Mouse (Mus musculus) kidney, postnatal 4 days (tissue): ENCODE data around the gene Myo1a.
"Not testable (repeated sequence)": the region's sequence is repeated elsewhere in the genome, so short reads cannot be mapped to it uniquely, and the experiment has no call there.

ENCODE experiments used
- DNase-seq, 2 experiments: peaks; one replicate each; pipeline ENCODE4 v3.0.0; 2021; ENCODE audit warnings: mixed read lengths in 2 of 2

The Myo1a gene

DNA sequence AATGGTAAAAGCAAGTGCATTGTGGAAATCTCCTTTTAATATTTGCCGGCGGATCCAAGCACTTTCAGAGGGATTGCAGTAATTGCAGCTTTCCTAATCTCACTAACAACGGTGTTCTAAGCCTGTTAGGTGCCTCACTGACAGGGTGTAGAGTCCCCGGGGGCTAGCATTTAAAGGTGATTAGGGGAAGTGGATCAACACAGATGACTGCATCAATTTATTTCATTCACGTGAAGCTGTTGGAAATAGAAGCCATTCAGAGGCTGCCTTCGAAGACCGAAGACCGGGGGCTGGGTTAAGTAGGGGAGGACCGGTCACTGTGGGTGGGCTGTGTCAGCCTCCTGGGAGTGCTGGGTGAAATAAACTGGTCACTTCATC, 26.0 kb downstream of the Myo1a start:
- no peak for DNase-seq

DNA sequence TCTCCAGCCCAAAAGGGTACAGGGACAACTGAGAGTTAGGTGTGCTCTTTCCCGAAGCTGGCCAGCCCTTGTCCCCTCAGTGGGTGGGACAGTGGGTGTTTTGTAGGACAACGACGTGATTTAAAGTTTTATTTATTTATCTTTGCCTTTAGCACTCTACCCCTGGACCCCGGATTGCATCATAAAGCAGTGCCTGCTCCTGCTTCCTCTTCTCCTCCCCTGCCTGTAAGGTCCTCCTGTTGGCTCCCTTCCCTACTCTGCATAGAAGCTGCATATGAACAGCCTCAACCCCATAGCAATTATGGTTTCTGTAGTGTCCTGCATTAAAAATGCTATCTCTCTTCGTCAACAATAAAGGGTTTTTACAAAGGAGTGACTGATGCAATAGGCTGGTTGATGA, 26.4 kb downstream of the Myo1a start:
- no peak for DNase-seq

DNA sequence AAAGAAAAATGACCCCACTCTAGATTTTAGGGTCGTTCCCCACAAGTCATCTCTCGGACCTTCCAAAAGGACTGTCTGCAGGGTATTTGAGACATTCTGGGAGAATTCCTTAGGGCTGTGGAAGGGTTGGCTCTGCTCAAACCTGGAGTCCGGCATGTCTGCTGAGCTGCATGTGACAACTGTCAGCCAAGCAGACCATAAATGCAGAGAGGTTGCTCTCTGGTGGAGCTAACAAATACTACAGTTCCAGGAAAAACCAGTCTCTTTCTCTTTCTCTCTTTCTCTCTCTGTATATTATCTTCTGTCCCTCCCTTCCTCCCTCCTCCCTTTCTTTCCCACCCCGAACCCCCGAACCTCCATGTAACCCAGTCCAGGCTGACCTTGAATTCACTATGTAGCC, 29.5 kb downstream of the Myo1a start:
- peak in 1 of 2 experiments; percentile 55 for DNase-seq

DNA sequence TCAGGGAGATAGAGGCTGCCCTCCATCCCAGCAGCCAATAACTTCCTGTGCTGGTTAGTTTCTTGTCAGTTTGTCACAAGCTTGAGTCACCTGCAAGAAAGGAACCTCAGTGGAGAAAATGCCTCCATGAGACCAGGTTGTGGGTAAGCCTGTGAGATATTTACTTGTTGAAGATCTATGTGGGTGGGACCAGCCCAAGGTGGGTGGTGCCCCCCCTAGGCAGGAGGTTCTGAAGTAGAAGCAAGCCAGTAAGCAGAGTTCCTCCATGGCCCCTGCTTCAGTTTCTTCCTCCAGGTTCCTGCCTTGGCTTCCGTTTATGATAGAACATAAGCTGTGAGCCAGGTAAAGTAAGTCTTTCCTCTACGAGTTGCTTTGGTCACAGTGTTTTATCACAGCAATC, 31.3 kb downstream of the Myo1a start:
- no peak for DNase-seq

DNA sequence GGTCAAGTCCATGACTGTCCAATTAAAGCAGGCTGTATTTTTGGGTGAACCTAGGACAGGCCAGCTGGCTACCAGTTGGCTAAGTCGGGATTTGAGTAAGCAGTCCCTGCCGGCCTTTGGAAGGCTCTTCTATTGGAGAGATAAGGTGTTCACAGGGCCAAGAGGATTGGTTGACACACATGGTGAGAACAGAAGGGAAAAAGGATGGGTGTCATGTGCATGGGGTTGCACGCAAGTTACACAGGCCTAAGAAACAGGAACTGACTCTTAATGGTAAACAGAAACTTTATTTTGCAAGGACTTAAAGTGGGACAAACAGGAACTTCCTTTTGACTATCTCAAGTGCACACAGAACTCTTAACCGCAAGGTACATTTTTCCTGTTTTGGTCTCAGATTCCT, 31.9 kb downstream of the Myo1a start:
- no peak for DNase-seq

DNA sequence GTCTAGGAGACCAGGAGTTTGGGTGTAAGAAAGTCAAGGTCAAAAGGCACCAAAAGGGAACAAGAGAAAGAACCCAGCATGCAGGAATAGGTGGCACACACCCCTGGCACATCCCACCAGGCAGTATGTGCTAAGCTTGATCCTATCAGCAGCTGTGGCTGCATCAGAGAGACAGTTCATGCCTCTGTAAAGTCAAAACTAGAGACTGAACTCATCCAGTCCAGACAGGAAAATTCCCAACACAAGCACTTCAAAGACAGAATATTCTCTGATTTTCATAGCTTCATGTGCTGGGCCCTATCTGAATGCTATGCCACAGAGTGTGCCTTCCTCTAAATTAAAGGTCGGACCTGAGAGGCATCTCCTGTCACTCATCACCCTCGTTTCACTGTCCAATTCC, 32.6 kb downstream of the Myo1a start:
- no peak for DNase-seq

DNA sequence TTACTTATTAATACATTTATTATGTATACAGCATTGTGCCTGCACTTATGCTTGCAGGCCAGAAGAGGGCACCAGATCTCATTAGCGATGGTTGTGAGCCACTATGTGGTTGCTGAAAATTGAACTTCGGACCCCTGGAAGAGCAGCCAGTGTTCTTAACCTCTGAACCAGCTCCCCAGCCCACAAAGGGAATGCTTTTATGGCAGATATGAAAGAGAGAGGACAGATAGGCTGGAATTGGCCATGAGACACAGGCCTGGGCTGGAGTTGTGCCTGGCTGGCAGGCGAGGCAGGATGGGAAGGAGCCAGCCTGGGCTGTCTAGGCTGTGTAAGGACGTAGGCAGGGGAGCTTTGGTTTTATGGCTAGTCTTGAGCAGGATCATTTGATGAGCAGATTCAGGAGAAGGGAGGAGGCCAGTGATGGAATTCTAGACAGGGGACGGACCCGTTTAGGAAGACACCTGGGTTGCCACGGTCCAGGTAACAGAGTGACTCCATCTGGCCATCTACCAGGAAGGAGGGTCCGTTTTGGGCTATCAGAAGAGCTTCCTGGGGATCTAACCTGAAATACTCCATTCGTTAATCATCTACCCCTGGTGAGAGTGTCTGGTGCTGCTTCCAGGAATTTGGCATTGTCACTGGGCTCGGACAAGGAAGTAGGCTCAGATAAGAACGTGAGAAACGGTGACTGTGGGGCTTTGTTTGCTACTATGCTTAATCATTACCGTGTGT, 33.3 kb downstream of the Myo1a start:
- peak; percentile 40 to 60 for DNase-seq

DNA sequence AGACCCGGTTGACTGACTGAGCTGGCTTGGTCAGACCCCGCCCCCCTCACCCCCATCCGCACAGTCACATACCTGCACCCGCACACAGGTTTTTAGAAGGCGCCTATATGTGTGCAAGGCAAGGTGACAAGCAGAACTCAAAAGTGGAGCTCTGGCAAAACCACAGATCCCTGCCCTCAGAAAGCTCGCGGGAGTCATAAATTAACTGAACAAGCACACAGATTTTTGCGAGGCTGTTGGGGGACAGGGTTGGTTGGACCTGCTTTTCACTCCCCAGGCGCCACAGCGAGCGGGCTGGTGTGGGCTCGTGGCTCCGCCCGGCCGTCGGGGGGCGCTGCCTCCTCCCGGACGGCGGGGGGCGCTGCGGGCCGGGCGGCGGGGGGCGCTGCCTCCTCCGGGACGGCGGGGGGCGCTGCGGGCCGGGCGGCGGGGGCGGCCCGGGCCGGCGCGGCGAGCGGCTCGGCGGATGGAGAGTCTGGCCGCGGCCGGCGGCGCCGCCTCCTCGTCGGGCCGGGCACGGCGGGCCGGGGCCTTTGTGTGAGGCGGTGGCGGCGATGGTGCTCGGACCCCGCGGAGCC, 34.2 kb downstream of the Myo1a start, which contains the start of gene Zbtb39:
TSS of gene Zbtb39 (plus strand) at position 456 of the 578 bp plus-strand sequence.
- peak; percentile 87 to 92 for DNase-seq

DNA sequence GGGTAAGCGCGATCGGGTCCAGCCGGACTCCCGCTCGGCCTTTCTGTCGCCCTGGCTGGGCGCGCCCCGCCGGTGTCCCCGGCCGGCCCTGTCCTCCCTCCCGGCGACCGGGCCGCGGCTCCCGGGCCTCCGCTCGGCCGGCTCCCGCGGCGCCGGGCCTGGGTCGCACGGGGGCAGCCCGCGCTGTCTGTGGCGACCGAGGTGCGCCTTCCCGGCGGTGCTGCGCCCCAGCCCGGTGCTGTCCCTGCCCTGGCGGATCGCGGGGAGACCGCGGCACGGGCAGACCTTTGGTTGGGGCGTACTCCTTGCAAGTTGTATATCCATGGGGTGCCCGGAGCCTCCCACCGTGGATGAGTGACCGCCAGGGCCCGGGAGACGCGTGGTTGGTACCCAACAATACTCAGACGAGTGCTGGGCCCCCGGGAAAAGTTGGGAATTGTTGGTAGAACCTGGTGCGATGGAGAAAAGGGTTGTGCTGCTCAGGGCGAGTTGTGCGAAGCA, 34.7 kb downstream of the Myo1a start:
- DNase-seq: peak; percentile 51 to 71

DNA sequence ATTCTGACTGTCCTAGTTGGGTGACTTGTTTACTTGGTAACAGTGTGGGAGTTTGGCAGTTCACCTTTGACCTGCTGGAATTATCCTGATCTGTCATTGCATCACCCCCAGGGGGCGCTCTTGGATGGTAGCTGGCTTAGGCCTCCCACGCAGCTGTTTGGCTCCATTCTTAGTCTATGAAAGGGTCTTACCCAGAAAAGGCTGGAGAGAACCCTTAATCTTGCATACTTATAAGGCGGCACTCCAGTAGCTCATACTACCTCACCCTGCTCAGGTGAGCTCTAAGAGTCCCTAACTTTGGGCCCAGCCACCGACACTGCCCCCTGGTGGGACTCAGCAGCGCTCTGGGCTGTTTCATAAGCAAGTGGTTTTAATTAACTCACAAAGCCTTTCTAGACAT, 39.7 kb downstream of the Myo1a start:
- DNase-seq: peak; percentile 74 to 78

DNA sequence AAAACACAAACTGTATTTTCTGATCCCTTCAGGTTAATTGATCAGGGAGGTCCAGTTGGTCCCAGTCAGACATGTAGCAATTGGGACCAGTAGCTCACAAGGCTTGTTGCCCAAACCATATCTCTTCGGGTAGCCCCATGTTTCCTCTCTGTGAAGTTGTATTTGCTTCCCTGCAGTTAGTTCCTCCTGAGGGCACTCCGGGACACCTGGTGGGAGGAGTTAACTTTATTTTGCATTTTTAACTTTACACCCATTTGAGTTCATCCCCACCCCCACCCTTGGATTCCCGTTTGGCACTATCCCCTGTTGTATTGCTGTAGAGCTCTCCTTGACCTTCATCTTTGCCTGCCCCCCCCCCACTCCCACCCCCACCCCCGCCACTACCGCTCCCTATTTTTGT, 40.9 kb downstream of the Myo1a start:
- no peak for DNase-seq

DNA sequence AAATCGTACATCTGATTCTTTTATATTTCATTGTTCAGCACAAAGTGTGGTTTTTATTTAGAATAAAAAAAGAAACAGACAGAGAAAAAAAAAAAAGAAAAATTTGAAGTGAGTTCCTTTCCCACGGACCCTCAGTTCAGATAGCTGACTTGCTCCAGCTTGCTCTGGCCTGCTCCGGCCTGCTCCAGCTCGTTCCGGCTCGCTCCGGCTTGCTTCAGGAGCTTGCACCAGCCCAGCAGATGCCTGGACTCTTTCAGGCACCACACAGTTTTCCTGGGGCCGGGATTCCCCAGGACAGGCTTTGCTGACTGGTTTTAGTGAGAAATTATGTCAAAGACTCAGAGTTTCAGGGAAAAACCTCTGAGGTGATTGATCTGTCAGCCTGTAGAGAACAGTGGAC, 42.3 kb downstream of the Myo1a start:
- peak; percentile 61 to 72 for DNase-seq

DNA sequence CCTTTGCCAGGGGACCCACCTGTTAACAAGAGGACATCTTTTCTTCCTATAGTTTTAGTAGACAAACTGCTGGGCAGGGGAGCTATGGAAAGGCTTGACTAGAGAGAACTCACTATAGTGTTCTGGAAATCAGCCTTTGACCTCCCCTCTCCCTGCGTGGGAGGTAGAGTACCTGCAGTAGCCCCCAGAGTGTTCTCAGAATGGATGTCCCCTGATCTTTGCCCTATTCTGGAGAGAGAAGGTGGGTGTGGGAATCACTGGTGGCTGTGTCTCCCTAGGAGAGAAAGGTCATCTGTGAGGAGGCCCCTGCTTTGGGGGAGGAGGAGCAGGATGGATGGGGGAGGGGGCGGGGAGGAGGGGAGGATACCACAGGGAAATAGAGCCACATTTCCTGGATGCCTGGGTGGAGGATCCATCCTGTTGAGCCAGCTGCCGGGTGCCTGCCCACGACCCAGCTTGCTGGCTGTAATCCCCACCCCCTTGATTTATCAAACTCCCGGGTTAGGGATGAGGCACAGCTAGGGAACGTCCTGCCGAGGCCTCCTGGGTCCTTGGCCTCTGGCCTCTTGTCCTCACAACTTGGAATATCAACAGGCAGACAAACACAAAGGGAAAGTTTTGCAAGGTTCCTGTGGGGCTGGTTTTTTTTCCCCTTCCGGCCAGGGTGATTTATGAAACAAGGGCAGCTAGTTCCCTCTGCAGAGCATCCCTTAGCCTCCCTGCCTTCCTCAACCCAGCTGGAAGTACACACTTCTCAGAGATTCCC, 44.1 kb downstream of the Myo1a start:
- DNase-seq: peak; percentile 64 to 76

DNA sequence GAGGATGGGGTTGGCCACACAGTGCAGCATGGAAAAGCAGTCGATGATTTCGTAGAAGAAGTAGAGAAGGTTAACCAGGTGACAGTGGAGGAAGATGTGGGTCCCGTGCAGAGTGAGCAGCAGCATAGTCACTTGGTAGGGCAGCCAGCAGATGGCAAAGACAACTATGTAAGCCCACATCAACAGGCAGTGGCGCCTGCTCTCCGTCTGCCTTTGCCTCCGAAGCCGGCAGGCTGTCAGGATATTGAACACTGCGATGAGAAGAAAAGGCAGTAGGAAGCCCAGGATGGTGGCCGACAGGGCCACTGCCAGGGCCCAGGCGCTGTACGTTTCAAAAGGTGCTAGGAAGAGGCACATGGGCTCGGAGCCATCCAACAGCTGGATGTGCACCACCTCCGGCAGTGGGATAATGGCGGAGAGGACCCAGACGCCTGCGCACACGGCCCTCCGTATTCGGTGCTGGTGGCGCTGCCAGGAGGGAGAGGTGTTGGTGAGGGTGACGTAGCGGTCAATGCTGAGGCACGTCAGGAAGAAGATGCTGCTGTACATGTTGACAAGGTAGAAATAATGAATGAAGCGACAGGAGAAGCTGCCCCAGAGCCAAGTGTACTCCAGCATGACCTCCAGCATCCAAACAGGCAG, 45.3 kb downstream of the Myo1a start:
- DNase-seq: peak in 1 of 2 experiments; percentile 48

DNA sequence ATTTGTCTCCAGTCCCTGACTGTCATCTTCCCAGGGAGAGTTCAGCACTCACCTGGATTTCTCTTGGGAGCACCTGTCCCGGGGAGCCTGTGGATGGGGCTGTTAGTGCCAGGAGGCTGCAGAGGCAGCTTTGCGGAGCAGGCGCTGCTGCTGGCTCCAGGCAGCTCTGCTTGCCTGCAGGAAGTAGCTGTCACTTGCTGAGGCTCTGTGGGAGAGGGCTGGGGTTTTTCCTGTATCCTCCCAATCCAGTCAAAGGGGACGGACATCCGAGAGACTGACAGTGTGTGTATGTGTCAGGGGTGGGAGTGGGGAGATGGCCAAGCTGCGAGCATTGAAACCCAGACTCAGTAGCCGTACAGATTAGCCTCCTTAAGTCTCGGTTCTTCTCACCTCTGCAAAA, 46.6 kb downstream of the Myo1a start, which contains the start of gene Gpr182:
TSS of gene Gpr182 (minus strand) at position 185 of the 400 bp plus-strand sequence.
- DNase-seq: peak; percentile 50 to 70

DNA sequence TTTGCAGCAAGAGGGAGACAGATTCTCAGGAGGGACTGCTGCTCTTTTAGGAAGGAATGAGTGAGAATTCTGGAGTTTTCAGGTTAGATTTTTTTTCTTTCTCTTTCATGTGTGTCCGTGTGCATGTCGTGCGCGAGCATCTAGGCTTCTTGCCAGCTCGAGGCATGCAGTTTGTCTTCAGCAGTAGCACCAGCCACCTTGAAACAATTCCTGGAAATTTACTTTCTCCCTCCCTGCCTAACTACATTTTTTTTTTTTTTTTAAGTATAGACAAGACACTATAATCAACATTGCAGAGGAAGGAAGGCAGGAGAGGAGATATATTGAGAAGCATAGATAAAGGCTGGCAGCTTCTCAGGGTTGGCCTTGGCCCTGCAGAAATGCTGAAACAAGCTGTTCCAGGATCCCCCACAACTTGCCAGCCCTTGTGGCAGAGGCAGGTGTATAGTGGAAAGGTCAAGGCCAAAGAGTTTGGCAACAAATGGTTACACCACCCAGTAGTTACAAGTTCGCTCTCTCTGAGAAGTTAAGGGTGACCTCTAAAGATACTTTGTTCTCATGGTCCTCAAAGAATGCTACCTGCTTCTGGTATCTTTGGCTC, 49.7 kb downstream of the Myo1a start:
- peak; percentile 63 to 69 for DNase-seq

DNA sequence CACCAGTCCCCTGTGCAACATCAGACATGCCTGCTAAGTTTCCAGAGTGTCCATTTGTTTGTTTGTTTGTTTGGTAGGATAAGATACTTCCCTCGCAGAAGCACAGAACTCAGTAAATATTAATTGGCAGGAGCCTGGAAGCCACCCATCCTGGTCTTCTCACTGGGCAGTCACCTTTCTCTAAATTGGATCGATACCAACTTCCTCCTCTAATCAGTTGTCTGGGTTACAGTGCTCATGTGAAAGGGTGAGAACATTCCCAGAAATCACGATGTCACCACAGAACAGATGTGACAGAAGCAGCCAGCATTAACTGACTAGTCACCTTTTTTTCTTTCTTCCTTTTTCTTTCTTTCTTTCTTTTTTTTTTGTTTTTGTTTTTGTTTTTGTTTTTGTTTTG, 50.3 kb downstream of the Myo1a start:
- no peak for DNase-seq

DNA sequence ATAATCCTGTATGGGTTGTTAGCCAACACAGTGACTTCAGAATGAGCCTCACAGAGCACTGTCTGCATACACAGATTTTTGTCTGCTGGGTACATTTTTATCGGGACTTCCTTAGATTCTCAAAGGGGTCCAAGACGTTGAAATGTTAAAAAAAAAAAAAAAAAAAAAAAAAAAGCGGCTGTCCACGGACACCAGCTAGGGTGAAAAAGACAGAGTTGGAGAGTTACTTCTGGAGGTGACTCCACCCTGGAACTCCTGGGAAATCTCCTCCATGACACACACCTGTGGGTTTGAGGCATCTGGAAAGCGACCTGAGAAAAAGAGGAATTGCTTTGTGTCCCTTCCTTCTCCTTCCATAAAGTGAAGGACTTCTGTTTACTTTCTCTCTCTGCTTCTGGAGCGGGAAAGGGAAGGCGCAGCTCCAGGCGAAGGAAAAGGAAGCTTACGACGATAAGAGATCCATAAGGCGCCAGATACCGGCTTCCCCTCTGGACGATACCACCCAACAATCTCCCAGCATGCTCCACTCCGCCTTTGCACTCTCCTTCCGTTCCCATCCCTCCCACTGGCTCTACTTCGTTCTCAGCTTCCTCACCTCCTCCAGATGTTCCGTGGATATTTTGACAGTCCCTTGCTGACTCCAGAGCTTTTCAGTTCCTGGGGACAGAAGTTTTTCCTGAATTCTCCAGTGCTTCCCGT, 50.9 kb downstream of the Myo1a start:
- peak in 1 of 2 experiments; percentile 42 for DNase-seq

DNA sequence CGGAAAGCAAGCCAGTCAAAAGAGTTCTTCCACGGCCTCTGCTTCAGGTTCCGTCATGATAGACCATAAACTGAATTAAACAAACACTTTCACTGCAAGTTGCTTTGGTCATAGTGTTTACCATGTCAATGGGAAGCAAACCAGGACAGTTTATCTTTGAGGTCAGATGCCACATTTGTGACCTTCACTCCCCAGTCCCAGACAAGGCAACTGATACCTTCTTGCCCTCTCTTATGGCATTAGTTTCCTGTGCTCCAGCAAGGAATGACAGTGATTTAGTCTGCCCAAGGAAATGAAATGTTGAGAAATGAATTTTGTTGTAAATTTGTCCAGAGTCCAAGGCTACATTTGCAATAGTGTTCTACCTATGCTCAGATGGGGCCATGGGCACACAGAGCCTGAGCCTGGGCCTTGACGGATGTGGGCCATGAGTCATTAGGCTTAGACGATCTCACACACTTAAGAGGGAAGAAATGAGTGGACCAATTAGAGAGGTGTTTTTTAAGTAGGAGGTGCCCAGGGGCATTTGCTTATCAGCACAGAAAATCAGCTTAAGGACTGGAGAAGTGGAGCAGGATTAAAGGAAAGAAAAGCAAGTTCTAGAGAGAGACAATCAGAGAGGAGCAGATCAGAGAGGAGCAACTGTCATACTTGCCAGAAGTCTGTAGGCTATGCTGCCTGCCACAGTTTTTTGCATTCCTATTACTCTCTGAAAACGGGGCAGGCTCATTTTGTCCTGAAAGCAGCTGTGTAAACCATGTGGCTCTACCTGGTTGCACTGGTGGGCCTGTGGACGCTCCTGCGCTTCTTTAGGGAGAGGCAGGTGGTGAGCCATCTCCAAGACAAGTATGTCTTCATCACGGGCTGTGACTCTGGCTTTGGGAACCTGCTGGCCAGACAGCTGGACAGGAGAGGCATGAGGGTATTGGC, 54.5 kb downstream of the Myo1a start, which contains the start of the genes Rdh1 and Rdh16f1:
TSS of gene Rdh1 (plus strand) at position 541 of the 930 bp plus-strand sequence.
TSS of gene Rdh16f1 (plus strand) at position 607 of the 930 bp plus-strand sequence.
- DNase-seq: no peak

DNA sequence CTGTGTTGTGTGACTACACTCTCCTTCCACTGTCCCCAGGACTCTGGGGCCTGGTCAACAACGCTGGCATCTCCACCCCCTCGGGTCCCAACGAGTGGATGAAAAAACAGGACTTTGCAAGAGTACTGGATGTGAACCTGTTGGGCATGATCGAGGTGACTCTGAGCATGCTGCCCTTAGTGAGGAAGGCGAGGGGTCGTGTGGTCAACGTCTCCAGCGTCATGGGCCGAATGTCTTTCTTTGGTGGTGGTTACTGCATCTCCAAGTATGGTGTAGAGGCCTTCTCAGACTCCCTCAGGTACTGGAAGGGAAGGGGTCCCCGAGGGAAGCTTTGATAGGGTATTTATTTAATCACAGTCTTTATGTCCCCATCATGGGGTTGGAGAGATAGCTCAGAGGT, 58.0 kb downstream of the Myo1a start:
- not testable (repeated sequence) for DNase-seq
